Mouse (Mus musculus) embryonic stem cell, embryonic (primary cell): ENCODE measurements around the gene Metap1d.

Experiments used
- CTCF ChIA-PET, 4 experiments: fragments of 300-600 bp in 2 of 4; fragments of 350-600 bp in 2 of 4; sonication (Branson Sonifier 250); formaldehyde crosslinking; loops; one replicate each; lab custom pipeline; 2022; ENCODE audit warnings: inconsistent platforms in 2 of 4; lab: Charles Lee
- POLR2A ChIA-PET, 4 experiments: fragments of 300-600 bp in 2 of 4; fragments of 350-600 bp in 2 of 4; sonication (Branson Sonifier 250); formaldehyde crosslinking; loops; one replicate each; lab custom pipeline; 2022; ENCODE audit warnings: antibody characterized with exemption in 4 of 4, inconsistent platforms in 1 of 4; lab: Charles Lee

Gene Metap1d

DNA sequence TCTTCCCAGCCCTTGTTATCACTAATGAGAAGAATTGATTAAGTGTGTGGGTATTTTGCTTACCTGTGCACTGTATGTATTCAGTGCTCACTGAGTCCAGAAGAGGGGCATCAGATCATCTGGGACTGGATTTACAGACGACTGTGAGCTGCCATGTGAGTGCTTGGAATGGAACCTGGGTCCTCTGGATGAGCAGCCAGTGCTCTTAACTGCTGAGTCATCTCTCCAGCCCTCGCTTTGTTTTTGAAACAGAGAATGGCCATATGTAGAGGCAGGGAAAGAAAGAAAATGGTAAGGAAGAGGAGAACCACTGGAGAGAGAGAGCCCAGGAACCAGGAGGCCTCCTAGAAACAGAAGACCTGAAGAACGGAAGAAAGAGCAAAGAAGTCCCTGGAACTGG is 9.5 kb downstream of the Metap1d start:
- POLR2A ChIA-PET: interaction anchor here in 3 of 4 experiments (0.6 to 3.2 kb wide), 8 partner anchors 8 to 376 kb away, joined by 3 to 34 read pairs (median 4); partner anchors contain the start of gene Metap1d (in 3 of the 3)
- CTCF ChIA-PET: interaction anchor here in 3 of 4 experiments (0.7 to 1.4 kb wide), 3 partner anchors 10 to 37 kb away, joined by 3 to 4 read pairs (median 4); partner anchors contain the start of gene Metap1d (in 1 of the 3)

DNA sequence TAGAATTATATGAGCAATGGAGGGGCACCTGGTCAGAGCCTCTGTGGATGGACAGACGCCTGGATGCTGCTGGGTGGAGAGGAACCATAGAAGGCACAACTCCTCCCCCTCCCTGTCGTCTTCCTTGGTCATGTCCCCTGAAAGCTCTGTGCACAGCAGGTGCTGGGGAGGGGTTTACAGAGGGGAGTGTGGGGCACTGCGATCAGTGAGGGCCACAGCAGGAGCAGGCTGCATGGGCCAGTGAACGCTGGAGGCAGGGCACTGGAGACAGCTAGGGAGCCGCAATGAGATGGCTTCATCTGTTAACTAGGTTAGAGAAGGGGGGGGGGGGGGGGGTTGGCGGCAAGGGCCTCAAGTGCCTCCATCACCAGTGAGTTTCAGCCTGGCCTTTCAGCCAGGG is 13.0 kb downstream of the Metap1d start:
- CTCF ChIA-PET: interaction anchor here in 2 of 4 experiments (0.7 kb wide), 2 partner anchors 285 to 372 kb away, joined by 3 read pairs; no protein-coding TSS in a partner anchor
- POLR2A ChIA-PET: interaction anchor here in 3 of 4 experiments (0.6 to 3.1 kb wide), 11 partner anchors 10 to 445 kb away, joined by 3 to 18 read pairs (median 3); partner anchors contain the start of gene Metap1d (in 2 of the 3)

DNA sequence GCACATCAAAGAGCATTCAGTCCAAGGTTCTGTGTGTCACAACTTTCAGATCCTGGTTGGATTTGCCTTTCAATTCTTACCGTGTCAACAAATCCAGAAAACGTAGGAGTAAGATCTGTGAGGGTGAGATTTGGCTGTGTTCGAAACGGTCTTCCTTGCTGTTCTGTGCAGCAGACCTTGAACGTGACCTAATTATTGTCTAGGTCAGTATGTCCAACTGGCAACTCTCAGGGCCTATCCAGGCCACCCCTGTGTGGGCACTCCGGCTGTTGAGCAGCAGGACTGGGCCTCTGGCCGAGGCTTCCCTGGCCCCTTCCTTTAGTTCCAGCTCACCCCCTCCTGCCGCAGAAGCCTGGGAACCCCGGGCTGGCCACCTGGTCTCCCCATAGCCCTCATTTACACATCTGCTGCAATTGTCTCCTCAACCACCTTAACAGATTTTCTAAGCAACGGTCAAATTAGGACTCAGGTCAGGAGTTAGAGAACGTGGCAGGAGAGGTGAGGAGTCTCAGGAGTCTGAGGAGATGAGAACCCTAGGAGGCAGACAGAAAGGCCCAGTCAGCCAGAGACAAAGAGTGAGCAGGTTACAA is 13.9 kb downstream of the Metap1d start:
- CTCF ChIA-PET: interaction anchor here in 2 of 4 experiments (0.7 kb wide), 2 partner anchors 286 to 371 kb away, joined by 3 read pairs; no protein-coding TSS in a partner anchor
- POLR2A ChIA-PET: interaction anchor here in 3 of 4 experiments (0.7 to 3.1 kb wide), 9 partner anchors 9 to 411 kb away, joined by 3 to 18 read pairs (median 3); partner anchors contain the start of gene Metap1d (in 2 of the 3)

DNA sequence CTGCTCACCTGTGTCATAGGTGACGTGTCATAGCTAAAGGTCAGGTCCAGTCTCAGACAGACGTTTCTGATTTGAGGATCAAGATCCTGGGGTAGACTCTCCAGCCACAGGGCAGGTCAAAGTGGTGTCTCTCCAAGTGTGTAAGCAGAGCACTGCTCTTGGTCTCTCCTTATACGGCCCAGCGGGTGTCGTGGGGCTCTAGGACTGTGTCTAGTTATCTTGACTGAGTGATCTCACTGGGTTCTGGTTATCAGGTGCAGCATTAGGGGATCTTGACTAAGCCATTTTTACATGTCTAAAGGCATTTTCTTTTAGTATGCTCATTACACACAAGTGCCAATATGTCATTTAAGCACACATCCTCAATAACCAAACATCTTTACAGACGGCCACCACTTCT is 18.0 kb downstream of the Metap1d start:
- CTCF ChIA-PET: interaction anchor here in 1 of 4 experiments (1.1 kb wide), 1 partner anchor 85 kb away, joined by 3 read pairs; no protein-coding TSS in a partner anchor

DNA sequence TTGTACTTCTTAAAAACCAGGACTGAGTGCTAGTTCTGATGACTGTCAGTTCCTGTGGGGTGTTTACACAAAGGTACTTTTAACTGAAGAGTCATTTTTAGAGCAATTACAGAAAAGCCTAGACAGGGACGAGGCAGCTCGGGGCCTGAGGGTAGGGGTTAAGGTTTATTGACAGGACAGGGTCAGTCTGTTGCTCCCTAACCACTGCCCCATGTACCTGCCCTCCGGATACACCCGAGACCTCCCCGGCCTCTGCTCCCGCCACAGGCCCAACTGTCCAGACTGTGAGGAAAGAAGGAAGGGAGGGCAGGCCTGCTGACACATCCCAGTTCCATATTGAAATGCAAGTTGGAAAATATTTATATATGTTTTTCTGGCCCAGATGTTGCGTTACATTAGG is 20.8 kb downstream of the Metap1d start:
- ChIA-PET CTCF (no interaction called here), POLR2A (interaction anchor here in 1 of 4 experiments (1.2 kb wide), 1 partner anchor 21 kb away, joined by 3 read pairs; the partner anchor contains the start of gene Metap1d)

More for the DNA sequence above, 18.0 kb downstream of the Metap1d start:
- POLR2A ChIA-PET: interaction anchor here in 2 of 4 experiments (0.6 to 2.4 kb wide), 7 partner anchors 9 to 357 kb away, joined by 3 to 9 read pairs (median 3); partner anchors contain the start of gene Metap1d (in 1 of the 2)

DNA sequence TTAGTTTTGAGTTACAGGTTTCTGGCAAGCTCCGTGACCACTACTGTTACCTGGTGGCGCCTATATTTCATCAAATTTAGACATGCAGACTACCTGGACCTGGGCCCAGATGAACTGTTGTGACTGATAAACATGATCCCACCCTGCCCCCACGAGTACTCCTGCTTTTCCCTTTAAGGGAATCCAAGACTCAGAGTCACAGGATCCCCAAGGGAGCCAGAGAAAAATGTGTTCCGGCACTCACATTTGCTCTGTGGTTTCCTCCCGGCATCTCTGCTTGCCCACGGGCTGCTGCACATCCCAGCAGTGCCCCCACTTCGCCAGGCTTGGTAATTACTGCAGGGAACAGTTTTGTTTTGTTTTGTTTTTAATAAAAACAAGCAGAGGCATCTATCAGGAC is 21.3 kb downstream of the Metap1d start:
- ChIA-PET CTCF (no interaction called here), POLR2A (no interaction called here)

DNA sequence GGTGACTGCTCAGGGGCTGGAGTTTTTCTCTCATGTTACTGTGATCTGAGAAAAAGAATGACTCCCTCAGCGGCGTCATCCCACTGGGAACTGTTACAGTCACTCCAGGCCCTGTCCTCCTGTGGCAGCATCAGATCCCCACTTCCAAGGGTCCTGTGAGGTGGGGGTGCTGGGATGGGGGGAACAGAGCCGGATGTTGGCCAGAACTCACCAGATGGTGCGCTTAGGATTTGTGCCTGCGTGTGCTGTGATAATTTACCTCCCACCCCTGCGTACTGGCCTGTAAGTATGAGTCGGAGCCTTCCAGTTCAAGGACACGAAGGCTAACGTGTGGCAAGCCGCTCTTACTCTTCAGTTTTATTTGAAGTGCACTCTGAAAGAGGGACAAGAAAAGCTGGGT is 22.2 kb downstream of the Metap1d start:
- ChIA-PET CTCF (interaction anchor here in 1 of 4 experiments (1.5 kb wide), 1 partner anchor 14 kb away, joined by 5 read pairs; no protein-coding TSS in a partner anchor), POLR2A (no interaction called here)

DNA sequence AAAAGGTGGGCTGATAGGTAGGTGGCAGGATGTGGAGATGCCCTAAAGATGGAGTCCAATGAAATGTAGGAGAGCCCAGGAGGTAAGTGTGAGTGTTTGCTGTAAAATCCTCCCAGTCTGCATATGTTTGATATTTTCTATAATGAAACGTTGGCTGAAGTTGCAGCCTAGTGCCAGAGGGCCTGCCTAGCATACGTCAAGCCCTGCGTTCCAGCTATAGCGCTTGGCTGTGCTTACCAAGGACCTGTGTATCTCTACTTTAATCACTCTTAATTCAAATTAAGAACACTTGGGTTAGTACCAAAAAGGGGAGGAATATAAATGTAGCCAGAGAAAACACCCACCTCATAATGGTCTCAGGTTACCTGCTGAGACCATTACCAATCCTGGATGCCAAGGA is 22.7 kb downstream of the Metap1d start:
- ChIA-PET CTCF (interaction anchor here in 1 of 4 experiments (1.5 kb wide), 1 partner anchor 14 kb away, joined by 5 read pairs; no protein-coding TSS in a partner anchor), POLR2A (interaction anchor here in 1 of 4 experiments (1.2 kb wide), 1 partner anchor 9 kb away, joined by 3 read pairs; no protein-coding TSS in a partner anchor)

DNA sequence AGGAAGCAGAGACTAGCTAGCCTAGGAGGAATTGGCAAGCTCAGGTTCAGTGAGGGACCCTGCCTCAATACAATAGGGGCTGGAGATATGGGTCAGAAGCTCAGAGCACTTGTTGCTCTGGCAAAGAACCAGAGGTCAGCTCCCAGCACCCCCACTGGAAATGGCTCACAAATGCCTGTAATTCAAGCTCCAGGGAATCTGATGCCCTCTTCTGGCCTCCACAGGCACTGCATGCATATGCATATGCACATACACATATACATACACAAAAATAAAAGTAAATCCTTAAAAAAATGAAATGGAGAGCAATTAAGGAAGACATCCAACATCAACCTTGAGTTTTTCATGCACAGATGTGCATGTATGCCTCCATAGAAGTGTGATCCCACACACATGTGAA is 24.7 kb downstream of the Metap1d start:
- POLR2A ChIA-PET: interaction anchor here in 1 of 4 experiments (0.8 to 1.6 kb wide), 2 partner anchors 16 to 25 kb away, joined by 3 to 5 read pairs; partner anchors contain the start of gene Metap1d

DNA sequence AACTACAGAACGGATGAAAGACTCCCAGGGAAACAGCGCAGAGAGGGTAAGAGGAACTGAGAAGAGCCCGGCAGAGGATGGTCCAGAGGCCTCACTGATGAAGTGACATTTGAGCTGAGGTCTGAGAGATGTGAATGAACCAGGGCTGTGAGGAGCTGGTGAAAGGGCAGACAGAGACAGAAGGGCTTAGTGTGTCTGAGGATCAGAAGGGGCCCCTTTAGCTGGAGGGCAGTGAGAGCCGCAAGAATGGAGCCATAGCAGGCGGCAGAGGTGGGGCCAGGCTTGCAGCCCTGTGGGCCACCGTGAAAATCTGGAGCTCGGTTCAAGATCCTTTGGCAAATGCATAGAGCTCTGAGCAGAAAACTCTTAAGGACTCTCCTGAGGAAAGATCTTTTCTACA is 26.8 kb downstream of the Metap1d start:
- ChIA-PET POLR2A (interaction anchor here in 3 of 4 experiments (0.6 to 1.5 kb wide), 6 partner anchors 9 to 123 kb away, joined by 3 to 5 read pairs (median 4); partner anchors contain the start of gene Metap1d (in 1 of the 3)), CTCF (interaction anchor here in 2 of 4 experiments (0.6 to 0.7 kb wide), 3 partner anchors 25 to 840 kb away, joined by 3 to 4 read pairs (median 4); no protein-coding TSS in a partner anchor)

More for the DNA sequence above, 24.7 kb downstream of the Metap1d start:
- CTCF ChIA-PET: interaction anchor here in 3 of 4 experiments (0.6 to 1.0 kb wide), 6 partner anchors 12 to 96 kb away, joined by 3 to 9 read pairs (median 3); no protein-coding TSS in a partner anchor

DNA sequence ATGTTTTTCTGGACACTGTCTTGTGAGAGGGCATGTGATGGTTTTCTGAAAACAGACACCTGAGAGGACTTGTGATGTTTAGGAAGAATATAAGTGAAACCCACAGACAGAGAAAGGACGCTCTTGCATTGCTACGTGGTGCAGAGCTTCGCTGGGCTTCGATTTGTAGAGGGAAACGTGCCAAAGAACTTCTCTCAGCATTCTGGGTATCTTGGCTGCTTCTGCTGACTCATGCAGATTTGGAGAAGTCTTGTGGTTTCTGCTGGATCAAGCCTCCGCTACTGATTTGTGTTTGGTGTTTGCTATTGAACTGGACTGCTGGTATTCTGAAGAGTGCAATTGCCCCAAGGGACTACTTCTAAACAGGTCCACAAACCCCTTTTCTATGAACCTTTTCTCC is 28.7 kb downstream of the Metap1d start:
- POLR2A ChIA-PET: no interaction called here
- CTCF ChIA-PET: no interaction called here

DNA sequence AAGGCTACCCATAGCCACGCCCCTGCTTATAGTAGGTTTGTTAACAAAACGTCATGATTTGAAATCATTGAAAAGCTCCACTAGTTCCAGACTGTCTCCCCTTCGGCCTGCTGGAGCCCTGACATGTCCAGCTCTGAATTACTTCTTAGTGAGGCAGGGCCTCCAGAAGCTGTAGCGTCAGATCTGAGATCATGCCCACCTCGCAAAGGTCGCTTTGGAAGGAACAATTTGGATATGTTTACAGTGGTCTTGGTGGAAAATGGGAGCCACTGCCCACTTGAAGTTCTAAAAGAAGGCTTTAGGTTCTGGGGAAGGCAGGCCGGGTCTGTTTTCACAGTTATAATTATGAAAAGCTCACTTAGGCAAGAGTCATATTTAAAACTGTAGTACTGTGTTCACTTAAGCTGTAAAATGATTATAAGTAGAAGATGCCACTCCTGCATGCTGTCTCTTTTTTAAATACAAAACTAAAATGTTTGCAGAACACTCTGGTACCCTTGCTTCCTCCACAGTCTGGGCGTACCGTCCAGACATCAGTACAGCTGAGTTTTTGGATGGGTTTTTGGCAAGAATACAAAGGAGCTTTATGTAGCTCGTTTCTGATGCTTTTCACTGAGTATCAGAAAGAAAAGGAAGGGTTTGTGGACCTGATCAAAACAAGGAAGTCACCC is 30.1 kb downstream of the Metap1d start:
- ChIA-PET CTCF (no interaction called here), POLR2A (interaction anchor here in 2 of 4 experiments (1.0 to 1.2 kb wide), 3 partner anchors 10 to 49 kb away, joined by 3 read pairs; no protein-coding TSS in a partner anchor)

DNA sequence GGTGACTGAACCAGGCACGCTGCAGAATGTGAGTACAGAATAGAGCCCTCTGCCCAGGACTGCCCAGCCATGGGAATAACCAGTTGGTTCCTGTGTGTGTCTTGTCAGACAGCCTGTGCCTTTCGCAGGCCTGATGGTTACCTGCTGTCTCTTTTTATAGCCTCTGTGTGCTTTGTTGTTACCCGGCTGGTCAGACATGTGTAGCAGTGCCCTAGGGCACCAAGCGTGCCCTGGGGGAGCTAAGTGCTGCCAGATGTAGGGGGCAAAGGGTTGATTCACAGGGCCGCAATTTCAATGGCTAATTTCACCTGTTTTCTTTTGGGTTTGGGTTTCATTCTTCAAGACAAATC is 30.6 kb downstream of the Metap1d start:
- CTCF ChIA-PET: no interaction called here

DNA sequence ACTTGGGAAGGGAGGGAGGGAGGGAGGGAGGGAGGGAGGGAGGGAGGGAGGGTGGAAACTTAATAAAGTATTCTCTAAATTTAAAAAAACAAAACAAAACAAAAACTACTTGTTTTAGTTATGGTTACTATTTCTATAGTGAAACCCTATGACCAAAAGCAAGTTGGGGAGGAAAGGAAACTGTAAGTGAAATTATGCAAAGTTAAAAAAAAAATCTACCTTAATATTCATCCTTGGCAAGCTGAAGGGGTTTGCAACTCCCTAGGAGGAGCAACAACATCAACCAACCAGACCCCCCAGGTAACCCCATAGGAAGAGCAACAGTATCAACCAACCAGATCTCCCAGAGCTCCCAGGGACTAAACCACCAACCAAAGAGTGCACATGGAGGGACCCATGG is 38.2 kb downstream of the Metap1d start:
- ChIA-PET POLR2A (interaction anchor here in 1 of 4 experiments (2.2 kb wide), 1 partner anchor 8 kb away, joined by 10 read pairs; no protein-coding TSS in a partner anchor), CTCF (interaction anchor here in 1 of 4 experiments (0.7 kb wide), 1 partner anchor 36 kb away, joined by 6 read pairs; no protein-coding TSS in a partner anchor)

More for the DNA sequence above, 30.6 kb downstream of the Metap1d start:
- POLR2A ChIA-PET: interaction anchor here in 2 of 4 experiments (0.8 to 1.2 kb wide), 5 partner anchors 10 to 49 kb away, joined by 3 to 4 read pairs (median 3); no protein-coding TSS in a partner anchor

DNA sequence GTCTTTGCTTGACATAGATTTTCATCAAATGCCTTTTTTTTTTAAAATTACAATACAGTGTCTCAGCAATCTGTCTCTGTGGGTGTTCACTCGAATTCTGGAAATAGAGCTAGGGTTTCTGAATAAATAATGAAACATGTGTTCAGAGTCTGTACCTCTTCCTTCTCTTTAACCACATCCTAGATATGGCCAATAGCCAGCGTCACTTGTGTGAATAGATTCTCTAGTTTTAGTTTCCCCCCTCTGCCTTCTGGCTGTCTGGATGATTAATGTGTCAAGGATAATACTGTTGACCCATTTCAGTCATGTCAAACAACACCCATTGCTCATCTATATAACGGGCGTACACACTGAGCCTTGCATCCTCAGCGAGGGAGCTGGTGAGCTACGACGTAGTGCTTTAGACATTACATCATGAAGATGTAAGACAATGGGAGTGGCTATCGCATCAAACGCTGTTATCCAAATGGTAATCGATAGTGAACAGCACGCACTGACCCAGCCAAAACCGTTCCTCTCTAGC is 40.1 kb downstream of the Metap1d start:
- POLR2A ChIA-PET: interaction anchor here in 2 of 4 experiments (1.0 to 1.6 kb wide), 4 partner anchors 10 to 144 kb away, joined by 3 read pairs; no protein-coding TSS in a partner anchor
- CTCF ChIA-PET: interaction anchor here in 2 of 4 experiments (0.6 to 0.7 kb wide), 3 partner anchors 15 to 101 kb away, joined by 3 to 4 read pairs (median 3); no protein-coding TSS in a partner anchor

DNA sequence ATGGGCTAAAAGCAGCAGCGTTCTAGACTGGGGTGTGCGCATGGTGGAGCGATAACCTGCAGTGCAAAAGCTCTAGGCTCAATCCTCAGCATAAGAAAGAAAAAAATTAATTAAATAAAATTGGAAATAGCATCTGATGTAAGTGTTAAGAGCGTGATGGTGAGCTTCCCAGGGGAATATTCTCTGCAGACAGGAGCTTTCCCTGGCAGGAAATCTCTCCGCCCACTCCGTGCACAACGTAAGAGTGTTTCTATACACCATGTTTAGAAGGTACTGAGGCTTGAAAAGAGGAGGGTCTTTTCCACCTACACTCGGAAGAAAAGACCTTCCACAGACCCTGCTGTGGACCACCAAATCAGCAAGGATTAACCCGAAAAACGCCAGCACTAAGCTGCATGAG is 41.4 kb downstream of the Metap1d start:
- ChIA-PET POLR2A (interaction anchor here in 1 of 4 experiments (0.7 to 1.6 kb wide), 7 partner anchors 10 to 57 kb away, joined by 3 to 4 read pairs (median 3); partner anchors contain the start of gene Metap1d), CTCF (interaction anchor here in 1 of 4 experiments (0.6 kb wide), 1 partner anchor 778 kb away, joined by 3 read pairs; no protein-coding TSS in a partner anchor)

DNA sequence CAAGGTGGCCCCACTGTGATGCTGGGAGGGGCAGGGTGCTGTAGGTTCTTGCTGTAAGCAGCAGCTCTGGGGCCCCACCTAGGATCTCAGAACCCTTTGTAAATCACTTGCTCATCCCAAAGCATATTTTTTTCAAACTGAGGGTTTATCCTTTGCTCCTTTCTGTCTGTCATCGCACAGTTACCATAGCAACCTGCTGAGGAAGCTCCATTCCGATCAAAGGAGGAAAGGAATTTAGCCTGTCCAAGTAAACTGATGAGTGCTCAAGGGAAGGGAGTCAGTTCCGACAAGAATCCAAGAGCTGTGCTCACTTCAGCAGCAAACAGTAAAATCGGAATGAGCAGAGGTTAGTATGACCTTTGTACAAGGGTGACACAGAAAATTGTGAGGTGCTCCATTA is 41.9 kb downstream of the Metap1d start:
- ChIA-PET POLR2A (interaction anchor here in 1 of 4 experiments (1.1 to 1.6 kb wide), 7 partner anchors 10 to 409 kb away, joined by 3 to 4 read pairs (median 3); partner anchors contain the start of gene Metap1d), CTCF (interaction anchor here in 1 of 4 experiments (0.6 kb wide), 1 partner anchor 778 kb away, joined by 3 read pairs; no protein-coding TSS in a partner anchor)
